Mouse (Mus musculus): ENCODE measurements around the gene Slc15a1.

DNA sequence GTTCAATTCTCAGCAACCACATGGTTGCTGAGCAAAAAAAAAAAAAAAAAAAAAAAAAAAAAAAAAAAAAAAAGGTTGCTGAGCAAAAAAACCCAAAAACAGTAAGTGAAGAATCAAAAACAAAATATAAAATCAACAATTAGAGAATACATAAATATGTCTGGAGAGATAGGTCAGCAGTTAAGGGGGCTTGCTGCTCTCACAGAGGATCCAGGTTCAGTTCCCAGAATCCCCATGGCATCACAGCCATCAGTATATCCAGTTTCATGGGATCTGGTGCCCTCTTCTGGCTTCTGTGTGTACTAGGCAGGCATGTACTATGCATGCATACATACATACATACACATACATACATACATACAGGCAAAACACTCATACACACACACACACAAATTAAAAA is 78.3 kb downstream of the Slc15a1 start:
- TF ChIP-seq CTCF (conservative IDR thresholded peaks at IDR 0.05; ENCODE audit: low read length): peak; percentile 40; the same call in 1 of the 2 replicates
- no peak for TF ChIP-seq POU5F1 (IDR thresholded peaks at IDR 0.05; ENCODE audit: borderline replicate concordance, low read length)
